Mouse (Mus musculus) induced T-regulatory cell, adult 2 months (primary cell): ENCODE measurements around the gene Dnajc22.

ENCODE experiments used
- DNase-seq: peaks from one replicate; pipeline ENCODE4 v3.0.0-alpha.2; 2012; ENCODE audit warnings: low read depth

Gene Dnajc22

DNA sequence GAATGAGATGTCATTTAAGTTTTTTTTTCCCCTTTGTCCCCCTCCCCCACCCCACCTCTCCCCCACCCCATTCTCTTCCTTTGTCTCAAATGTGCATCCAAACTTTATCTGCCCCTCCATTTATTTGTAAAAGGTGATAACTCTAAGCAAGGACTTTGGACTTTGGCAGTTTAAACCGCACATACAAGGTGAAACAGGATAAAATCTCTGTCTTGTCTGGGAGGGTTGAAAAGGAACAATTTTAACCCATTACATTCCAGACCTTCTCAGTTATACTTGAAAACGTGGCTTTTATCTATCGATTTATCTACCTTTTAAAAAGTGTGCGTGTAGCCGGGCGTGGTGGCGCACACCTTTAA, 22.1 kb downstream of the Dnajc22 start:
- DNase-seq = no peak

DNA sequence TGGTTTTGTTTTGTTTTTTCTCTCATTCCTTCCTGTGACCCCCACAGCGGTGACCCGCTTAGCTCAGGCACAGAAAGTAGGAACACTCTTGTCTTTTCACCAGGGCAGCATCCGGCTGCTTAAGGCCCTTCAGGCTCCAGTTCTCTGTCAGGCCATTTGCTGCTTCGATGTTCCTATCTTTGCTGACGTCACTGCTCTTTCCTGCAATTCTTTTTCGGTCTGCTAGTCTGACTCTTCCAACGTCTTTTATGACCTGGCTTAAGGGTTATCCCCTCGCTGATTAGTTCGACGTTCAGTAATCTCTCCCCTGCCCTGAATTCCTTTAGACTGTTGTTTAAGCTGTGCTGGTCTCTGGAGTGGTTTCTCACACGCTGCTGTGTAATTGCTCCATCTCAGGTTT, 23.6 kb downstream of the Dnajc22 start:
- DNase-seq = no peak

DNA sequence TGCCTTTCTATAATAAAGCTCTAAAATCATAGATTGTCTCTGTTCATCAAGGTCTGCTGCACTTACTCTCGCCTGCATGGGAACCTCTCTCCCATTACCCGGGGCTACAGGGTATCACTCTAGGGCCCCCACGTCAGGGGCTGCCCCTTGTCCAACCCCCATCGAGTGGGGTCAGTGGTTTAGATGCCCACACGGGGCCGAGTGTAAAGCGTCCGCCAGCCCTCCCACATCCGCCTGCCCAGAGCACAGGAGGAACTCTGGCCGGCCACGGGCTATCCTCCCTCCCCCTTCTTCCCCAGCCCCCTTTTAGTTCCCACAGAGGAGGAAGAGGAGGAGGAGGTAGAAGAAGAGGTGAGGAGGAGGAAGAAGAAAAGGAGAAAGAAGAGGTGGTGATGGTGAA, 27.8 kb downstream of the Dnajc22 start:
- DNase-seq = no peak

DNA sequence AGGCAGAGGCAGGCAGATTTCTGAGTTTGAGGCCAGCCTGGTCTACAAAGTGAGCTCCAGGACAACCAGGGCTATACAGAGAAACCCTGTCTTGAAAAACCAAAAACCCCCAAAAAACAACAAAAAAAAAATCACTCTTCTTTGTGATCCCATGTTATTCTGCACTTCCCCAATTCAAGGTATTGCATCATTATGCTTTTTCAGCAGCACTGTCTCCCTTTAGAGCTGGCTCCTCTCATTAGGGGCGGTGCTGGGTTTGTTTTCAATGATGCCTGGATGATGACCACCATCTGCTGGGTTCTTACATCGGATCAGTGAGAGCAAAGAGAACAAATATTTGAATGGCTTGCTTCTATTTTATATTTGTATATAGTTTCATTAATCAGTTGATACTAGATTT, 29.7 kb downstream of the Dnajc22 start:
- DNase-seq = no peak

DNA sequence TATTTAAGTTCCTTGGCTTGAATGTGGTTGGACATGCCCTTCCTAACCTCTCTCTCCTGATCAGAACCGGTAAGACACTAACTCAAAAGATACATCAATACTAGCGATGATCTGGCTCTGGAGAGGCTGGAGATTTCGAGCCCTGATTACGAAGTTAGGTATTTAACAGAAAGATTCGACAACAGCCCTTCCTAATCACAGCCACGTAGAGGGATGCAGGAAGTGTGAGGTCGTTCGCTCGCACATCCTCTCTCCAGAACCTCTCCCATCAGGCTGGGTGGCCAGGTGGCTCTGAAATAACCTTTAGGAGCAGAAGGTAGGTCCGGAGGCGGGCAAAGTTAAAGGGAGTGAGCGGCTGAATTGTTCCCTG, 32.7 kb downstream of the Dnajc22 start, which contains the start of gene Spats2:
TSS of gene Spats2 (plus strand) at position 206 of the 370 bp plus-strand sequence.
- peak; percentile 44 for DNase-seq

DNA sequence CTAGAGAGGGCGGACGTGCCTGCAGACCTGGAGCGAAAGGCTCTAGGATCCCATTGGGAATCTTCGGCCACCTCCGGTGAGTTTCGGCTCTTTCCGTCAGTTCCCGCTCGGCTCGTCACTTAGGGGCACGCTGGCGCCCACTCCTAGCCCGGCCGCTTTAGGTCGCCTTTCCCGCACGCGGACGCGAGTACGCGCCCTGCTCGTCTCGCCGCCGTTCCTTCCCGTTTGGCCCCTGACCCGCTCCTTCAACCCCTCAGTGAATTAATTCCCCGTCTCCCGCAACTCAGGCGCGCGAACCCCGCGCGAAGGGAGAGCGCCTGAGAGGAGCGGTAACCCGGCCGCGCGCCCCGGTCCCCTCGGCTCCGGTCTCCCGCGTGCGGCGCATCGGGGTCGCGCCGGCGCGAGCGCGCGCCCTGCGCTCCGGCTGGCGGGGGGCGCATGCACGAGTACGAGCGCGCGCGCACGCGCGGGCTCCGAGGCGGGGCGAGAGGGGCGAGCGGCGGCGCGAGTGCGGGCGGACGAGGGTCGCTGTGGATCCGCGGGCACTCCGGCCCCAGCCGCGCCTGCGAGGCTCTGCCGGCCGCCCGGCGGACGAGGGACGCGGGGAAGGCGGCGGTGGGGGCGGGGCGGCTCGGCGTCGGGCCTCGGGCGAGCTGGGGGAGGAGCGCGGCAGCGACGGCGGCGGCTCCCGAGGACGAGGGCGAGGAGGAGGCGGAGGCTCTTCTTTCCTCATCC, 33.3 kb downstream of the Dnajc22 start:
- peak; percentile 52 for DNase-seq

DNA sequence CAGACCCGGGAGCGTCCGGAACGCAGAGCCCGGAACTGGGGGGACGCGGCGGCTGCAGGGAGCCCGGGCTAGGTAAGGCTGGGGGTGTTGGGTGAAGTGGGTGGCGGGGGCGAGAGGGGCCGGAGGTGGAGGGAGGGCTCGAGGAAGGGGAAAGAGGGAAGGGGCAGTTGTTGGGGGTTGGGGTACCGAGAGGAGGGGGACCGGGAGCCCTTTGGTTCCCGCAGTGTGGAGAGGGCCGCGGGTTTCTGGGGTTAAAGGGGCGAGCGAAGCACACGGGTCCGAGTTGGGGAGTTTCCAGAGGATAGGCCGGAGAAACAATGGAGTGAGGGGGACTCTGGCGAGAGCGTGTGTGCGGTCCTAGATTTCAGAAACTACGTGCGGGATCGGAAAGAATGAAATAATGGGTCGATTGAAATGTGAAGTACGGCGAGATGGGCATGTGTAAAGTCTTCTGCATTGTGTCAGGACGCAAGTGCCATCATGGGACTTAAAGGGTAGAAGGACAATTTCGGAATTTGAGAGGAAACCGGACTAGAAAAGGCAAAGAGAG, 33.9 kb downstream of the Dnajc22 start:
- no peak for DNase-seq

DNA sequence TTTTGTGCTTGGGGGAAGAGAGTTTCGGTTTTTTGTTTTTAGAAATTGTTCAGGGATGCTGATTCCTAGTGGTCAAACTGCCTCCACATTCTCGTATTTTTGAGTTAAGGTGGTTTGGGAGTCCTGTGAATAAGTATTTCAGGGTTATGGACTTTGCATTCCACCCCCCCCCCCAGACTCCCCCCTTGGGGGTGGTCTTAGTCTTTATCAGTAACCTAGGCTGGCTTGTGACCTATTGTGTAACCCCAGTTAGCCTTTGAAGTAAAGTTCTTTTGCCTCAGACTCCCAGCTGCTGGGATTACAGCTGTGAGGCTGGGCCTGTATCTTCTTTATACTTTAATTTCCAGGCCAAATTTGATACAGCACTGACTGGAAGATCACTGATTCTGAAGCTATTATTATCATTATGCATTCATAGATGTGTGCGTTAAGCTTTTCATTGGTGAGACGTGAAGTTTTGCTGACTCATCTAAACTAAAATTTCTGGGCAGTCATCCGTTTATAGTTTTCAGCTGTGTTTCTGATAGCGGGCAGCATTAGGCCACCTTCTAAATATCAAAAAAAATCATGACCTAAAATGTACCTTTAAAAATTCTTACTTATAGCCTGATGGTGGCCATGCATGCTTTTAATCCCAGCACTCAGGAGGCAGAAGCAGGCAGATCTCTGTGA, 35.0 kb downstream of the Dnajc22 start:
- DNase-seq = no peak

DNA sequence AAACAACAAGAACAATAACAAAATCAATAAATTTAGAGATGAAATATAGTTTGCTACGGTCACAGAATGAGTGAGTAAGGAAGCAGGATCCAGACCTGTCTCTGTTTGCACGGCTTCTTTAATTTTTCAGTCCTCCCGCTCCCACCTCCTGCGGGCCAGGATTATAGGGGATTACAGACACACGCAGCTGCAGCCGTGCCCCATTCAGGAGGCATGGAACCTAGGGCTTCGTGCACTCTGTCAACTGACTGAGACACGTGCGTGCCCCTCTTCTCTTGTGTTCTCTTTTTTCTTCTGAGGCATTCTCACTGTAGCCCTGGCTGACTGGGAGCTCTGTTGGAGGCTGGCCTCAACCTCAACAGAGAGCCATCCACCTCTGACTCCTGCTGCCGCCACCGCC, 36.5 kb downstream of the Dnajc22 start:
- DNase-seq = no peak

DNA sequence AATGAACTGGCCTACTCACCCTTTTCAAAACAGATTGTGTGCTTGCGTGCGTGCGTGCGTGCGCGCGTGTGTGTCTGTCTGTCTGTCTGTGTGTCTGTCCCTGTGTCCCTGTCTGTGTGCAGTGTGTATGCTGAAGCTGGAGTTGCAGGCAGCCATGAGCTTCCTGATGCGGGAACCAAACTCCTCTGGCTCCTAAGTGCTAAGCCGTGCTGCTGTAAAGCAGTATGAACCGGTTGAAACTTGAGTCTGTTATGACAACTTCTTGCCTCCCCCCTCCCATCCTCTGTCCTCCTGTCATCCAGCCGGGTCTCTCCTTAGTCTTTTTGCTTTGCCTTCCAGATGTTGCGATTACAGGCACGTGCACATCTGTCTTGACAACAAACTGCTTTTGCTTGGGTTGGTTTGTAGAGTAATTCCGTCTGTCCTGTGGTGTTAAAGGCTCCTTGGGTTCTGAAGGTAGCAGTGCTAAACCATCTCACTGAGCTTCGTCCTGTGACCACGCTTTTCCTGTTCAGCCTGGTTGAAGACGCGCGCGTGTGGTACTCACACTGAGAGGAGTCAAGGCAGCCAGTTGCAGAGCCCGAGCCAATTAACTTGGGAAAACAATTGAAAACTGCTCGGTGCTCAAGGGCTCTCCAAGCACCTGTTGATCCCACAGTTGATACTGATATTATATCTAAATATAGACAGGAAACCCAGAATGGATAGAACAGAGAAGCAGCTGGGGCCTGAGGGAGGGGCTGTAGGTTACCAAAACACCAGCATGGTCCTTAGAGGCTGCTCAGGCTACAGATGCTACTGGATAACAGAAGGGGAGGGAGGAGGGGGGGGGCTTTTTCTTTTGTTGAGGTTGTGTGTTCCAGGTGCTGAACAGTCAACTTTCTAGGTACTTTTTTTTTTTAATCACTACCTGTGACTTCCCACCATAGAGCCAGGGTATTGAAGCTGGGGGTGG, 37.3 kb downstream of the Dnajc22 start:
- DNase-seq = no peak

DNA sequence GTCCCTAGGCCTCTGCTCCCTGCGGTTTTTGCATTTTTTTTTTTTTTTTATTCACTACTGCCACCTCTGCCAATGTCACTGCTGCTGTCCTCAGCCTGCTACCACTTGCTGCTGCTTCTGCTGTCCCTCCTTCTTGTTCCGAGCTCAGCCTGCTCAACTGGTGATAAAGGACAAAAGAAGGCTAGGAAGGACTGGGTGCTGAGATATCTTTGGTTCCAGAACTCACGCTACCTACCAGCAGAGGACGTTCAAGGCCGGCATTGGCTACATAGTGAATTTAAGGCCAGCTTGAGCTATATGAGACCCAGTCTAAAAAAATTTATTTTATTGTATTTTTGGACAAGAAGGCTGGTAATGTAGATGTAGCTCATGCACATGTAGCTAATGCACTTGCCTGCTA, 45.4 kb downstream of the Dnajc22 start:
- no peak for DNase-seq

DNA sequence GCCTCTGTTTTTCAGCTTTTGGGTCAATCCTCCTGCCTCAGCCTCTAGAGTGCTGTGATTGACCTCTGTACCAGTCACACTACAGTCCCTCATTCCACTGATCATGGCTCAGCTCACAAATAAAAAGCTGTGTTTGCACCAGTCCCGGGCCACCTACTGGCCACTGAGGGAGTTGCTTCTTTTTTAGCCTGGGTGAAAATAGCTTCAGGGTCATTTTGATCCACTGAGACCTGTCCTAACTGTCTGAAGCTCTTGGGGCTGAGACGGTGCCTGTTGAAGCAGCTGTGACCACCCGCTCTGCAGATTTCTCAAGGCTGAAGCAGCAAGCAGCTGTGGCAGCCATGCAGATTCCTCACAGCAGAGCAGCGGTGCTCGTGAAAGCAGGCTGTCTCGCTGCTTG, 46.7 kb downstream of the Dnajc22 start:
- DNase-seq = peak; percentile 65

DNA sequence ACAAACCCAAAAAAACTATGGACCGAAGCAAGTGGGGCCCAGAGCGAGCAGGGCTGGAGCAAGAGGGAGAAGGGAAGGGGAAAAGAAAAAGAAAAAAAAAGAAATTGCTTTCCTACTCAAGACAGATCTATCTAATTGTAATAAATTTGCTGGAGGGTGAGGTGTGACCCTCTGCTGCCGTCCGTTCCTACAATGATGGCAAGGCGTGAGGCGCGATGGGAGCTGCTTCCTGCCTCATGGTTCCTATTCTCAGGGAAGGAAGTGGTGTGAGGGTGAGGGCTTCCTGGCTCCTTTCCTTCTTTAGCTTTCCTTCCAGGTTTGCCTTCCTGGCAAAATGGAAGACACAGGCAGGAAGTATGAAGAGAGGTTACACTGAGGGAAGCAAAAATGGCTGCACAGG, 57.5 kb downstream of the Dnajc22 start:
- DNase-seq = no peak

DNA sequence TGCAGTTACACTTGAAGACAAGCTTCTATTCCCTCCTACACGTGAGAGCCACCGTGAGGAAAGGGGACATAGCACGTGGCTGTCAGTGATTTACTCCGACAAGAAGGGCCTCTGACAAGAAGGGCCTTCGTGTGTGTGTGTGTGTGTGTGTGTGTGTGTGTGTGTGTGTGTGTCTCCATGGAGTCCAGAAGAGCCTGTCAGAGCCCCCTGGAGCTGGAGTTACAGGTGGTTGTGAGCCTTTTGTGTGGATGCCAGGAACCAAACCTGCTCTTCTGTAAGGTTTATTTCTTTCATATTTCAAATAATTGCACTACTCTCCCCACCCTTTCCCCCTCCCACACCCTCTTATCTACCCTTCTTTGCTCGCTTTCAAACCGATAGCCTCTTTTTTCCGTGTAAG, 58.4 kb downstream of the Dnajc22 start:
- DNase-seq = no peak

DNA sequence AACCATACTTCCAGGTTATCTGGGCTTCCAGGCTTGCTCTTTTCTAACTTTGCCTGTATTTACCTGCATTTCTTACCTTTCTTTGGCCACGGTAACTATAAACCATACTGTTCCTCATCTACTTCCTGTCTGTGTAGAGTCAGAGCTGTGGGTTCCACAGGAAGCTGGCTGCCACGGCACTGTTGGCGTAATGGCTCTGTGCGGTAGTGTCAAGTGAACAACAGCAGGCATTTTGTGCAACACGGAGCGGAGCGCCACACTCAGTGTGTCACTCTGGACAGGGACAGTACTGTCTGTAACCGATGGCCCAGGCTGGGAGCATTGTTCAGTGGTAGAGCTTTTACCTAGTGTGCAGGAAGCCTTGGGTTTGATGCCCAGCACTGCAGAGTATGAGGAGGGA, 60.5 kb downstream of the Dnajc22 start:
- peak; percentile 59 for DNase-seq
